Mouse (Mus musculus) monocyte, adult 2 months (primary cell): ENCODE results near the gene Tgoln1.

ENCODE experiments used
- DNase-seq, 2 experiments: peaks; one replicate each; pipeline ENCODE4 v3.0.0; 2022; ENCODE audit warnings: low spot score in 2 of 2, low read depth in 1 of 2

Gene Tgoln1

DNA sequence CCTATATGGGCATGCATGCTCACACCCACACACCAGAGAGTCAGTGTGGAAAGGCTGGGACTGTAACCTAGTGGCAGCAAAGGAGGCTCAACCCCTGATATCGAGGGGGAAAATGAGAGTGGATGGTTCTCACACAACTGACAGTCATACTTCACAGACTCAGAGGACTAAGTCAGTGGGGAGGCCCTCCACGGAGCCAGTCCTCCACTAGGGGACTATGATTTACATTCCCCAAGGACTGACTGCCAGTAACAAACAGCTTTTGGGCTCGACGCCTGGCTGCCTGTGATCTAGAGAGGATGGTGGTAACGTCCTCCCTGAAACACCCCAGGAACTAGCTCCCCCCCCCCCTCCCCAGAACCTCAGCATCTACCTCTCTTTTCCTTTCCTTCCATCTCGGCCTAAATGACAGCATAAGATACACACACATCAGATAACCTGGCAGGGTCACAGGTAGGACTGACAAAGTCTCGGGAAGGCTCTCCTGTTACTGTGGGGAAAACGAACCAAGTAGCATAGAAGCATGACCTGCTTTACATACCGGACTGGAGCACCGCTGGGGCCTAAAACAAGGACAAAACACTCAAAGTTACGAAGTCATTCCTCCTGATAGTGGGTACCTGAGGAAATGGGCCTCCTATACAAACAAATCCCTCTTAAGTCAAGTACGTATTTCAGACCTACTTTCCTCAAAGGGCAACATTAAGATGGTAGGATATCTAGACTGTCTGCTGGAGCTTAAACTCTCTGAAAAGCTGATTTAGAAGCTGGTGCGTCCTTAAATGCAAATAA lies 19.5 kb downstream of the Tgoln1 start:
- DNase-seq: no peak

DNA sequence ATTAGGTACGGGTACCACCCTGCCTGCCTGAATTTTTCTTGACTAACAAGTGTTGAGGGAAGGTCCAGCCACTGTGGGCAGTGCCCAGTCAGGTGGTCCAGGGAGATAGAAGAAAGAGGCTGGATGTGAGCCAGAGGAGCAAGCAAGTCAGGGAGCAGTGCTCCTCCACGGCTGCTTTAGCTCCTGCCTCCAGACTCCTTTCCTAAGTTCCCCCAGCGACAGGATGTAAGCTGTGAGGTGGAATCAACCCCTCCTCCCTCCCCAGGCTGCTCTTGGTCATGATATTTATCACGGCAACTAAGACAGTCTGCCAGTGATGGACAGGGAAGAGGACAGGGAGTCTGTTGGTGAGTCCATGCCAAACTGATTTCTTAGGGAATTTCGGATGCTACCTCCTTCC lies 22.9 kb downstream of the Tgoln1 start:
- no peak for DNase-seq

DNA sequence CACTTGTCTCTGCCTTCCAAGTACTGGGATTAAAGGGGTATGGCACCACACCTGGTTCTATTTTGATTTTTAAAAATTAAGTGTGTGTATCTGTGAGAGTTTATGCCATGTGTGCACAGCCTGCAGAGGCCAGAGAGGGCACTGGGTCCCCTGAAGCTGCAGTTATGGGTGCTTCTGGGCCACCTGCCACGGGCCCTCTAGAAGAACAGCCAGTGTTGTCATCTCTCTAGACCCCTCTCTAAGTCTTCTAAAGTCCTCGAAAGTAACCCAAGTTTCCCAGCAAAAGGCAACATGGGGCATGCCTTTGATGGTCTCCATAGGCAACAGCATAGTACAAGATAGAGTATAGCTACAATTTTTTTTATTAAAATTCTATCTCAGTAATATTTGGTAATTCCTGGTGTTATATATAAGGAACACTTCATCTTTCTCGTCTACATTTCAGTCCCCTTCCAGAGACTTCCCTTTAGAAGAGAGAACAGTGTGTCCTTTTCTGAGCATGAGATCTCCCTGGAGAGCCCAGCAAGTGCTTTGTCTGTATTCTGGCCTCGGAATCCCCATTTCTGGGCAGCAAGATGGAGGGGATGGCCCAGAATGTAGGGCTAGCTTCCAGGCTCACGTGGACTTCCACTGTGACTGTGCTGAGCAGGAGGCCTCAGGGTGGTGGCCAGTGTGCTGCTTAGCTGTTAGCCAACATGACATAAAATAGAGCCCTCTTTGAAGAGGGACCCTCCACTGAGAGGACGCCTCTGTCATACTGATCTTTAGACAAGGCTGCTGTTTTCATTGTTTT lies 23.6 kb downstream of the Tgoln1 start:
- DNase-seq: no peak

DNA sequence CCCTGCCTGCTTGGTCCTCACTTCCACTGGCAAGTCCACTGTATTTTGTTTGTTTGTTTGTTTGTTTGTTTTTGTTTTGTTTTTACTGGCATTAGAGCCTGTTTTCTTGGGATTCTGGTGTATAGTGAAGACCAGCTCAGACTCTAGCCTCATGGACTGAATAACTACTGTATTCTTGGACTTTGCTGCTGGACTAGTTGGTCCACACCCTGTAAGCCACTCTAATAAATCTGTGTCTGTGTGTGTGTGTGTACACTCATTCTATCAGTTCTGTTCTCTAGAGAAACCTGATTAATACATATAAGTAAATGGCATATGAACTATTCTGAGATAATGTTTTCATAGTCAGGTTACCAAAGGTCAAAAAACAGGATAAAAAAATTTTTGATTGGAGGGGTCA lies 26.7 kb downstream of the Tgoln1 start:
- DNase-seq: no peak

DNA sequence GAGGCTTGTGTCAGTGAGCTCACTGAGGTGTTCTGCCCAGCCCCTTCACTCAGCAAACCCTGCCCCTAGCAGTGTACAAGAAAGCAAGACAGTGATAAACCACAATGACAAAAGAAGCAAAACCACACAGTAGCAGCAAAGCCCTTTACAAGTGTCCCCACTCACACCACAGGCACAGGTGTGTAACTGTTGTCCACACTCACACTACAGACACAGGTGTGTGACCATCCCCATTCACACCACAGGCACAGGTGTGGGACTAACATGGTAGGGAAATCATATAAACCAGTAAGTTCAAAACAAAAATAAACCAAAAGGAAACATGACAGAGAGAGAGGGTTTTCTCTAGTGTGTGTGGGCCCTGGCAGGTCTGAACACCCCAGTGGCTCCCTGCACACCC lies 28.5 kb downstream of the Tgoln1 start:
- DNase-seq: no peak

DNA sequence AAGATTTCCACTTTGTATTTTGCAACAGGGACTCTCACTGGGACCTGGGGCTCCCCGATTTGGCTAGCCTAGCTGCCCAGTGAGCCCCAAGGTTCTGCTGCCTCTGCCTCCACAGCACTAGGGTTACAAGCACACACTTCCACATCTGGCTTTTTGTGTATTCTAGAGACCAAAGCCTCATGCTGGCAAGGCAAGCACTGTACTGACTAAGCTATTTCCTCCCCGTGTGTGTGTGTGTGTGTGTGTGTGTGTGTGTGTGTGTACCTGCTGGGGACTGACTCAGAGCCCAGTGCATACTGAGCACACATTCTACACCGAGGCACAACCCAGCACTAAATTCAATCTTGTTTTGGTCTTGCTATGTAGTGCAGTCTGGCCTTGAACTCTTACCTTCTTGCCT lies 30.1 kb downstream of the Tgoln1 start:
- DNase-seq: no peak

DNA sequence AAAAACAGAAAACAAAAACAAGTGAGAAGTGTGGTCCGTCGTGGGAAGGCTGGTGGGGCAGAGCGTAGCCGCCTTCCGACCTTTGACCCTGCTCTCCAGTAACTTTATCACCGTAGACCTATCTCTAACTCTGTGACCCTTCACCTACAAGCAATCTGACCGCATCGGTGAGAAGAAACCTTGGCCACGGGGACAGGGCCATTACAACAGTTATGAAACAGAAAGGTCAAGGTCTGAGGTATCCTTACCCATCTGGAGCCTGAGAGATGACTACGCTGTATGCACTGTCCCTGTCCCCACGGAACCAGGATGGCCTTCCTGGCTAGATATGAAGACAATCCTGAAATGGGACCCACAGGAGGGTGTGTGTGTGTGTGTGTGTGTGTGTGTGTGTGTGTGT lies 32.6 kb downstream of the Tgoln1 start:
- no peak for DNase-seq

DNA sequence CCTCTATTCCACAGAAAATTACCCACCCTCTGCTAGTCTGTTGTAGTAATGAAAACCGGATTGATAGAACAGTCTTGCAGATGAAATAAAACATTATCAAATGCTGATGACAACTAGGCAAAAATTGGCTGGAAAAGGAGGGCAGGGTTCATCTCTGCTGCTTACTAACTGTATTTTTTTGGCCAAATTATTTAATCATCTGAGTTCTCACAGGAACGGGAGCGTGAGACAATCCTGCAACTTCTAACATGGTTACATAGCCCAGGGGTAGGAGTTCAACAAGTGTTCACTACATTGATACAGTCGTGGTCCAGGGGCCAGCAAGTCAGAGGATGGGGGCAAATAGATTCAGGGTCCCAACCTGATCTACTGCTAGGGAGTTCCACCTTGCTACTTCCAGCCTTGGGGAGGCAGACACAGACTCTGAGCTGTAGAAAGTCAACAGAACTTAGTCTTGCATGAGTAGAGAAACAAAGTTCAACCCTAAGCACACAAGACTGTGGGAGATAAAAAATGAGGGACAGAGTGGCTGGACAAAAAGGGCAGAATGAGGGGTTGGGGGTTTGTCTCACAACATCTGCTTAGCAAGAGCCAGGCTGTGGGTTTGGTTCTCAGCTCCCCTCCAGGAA lies 33.5 kb downstream of the Tgoln1 start:
- no peak for DNase-seq

DNA sequence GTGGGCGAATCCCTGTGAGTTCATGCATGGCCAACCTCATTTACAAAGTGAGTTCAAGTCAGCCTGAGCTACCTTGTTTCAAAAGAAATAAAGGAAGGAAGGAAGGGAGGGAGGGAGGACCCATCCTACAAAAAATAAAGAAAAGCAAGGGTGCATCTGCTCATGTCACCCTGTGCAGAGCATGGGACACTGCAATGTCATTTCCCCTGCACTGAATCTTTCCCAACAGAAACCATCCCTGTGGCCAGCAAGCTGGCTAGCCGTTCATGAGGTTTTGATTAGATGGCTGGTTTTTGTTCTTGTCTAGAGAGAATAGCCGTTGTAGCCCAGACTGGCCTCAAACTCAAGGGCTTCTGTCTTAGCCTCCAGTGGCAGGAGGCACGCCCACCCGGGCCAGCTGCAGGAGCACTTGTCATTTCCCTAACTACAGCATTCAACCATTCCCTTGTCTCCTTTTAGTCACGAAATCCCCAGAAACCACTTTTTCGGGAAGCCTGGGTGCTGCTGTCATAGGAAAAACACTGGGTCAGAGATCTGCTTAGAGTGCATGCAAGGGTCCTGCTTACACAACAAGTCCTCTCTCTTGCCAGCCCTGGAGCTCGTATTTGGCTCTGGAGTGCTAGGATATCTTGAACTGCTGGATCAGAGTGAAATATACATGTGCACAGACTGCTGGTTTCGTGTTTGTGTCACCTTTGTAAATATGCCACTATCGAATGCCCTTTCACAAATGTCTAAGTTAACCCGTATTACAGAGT lies 35.0 kb downstream of the Tgoln1 start:
- no peak for DNase-seq

DNA sequence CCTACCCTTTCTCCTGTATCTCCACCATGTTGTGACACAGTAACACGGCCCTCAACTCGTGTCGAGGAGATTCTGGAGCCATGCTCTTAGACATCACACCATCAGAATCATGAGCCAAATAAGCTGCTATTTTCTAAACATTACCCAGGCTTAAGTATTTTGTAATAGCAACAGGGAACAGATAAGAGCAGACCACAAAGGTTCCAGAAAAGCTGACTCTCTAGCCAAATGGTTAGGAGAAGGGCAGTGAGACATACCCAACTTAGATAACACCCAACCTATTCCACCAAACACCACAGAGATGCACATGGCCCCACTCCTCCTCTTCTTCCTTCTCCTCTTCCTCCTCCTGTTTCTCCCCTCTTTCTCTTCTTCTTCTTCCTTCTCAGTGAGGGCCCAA lies 40.8 kb downstream of the Tgoln1 start:
- DNase-seq: no peak

DNA sequence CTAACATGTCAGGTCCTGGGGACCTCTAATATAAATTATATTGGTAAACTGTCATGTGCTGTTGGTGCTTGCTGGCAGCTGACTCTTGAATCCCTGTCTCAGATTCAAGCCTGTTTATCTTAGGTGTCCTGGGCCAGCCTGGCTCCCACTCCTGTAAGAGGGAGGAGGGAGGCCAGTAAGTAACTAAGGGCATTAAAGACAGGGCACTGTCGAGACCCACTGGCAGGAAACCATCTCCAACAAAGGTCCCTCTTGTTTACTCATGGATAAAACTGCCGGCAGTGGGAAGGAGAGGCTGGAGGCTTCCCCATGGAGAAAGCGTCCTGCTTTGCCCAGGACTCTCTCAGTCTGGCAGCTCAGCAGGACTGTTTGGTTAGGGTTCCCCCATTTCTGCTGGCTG lies 45.0 kb downstream of the Tgoln1 start:
- DNase-seq: no peak

DNA sequence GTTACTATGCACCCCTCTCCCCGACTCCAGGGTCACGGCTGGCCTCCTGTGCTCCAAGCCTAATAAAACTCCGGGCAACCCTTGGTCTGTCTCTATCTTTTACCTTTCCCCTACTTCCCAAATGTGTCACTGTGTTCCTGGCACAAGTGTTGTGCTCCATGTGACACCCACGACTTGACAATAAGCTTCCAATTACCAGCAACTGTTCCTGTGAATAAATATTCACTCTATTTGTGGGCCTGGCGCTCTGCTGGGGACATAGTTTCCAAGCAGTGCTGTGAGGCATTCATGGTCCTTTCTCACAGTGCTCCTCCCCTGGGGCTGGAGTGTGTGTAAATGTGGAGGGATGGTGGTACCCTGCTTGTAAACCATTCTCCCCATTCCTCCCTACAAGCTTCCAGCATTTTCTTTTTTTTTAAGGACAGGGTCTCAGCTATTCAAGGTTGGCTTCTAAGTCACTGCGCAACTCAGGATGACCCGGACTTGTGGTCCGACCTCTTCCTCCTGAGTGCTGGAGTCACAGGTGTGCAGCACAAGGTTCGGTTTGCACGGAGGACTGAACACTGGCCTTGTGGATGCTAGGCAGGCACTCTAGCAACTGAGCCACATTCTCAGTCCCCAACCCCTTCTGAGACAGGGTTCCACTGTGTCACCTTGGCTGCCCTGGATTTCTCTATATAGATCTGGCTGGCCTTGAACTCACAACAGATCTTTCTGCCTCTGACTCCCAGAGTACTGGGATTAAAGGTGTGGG lies 46.0 kb downstream of the Tgoln1 start:
- no peak for DNase-seq

DNA sequence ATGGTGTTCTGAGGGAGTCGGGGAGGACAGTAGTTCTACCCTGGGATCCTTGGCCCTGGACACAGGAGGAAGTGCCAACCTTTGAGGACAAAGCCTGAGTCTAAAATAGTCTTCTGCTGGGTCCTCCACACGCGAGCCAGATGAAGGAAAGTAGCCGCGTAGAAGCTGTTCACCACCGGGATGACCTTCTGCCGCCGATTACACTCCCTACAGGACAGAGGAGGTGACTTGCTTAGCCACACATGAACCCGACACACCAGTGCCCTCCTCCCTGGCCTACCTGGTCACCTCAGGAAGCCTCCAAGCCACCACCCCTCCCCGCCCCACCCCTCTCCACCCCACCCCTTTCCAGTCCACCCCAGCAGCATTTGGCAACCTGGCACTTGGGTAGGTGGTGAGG lies 48.1 kb downstream of the Tgoln1 start:
- DNase-seq: no peak

DNA sequence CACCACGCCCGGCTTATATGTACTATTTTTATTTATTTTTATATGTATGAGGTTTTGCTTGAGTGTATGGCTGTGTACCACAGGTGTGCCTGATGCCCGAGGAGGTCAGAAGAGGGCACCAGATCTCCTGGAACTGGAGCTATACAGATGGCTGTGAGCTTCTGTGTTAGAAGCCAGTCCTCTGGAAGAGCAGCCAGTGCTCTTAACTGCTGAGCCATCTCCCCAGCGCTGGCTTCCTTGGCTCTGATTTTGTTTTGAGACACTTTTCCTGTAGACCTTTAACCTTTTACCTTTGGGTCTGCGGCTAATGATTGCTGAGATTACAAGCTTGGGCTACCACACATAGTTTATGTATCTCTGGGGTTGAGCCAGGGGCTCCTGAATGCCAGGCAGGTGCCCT lies 49.3 kb downstream of the Tgoln1 start:
- DNase-seq: no peak

DNA sequence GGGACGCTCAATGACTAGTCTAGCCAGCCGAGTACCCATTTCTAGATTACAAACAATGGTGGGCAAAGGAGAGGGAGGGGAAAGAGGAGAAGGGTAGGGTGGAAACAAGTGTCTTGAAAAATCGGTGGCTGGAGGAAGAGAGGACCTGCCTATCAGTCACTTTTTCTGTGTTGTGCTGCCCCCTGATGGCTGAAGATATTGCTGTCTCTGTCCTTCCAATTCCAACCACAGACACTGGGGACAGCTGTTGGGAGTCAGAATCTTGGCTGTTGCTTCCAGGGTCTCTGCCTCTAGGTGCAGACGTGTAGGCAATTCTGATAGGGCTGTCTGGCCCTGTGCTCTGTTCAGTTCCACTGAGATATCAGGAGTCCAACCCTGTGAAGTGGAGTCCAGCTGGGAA lies 50.8 kb downstream of the Tgoln1 start:
- peak; percentile 55 to 69 for DNase-seq

DNA sequence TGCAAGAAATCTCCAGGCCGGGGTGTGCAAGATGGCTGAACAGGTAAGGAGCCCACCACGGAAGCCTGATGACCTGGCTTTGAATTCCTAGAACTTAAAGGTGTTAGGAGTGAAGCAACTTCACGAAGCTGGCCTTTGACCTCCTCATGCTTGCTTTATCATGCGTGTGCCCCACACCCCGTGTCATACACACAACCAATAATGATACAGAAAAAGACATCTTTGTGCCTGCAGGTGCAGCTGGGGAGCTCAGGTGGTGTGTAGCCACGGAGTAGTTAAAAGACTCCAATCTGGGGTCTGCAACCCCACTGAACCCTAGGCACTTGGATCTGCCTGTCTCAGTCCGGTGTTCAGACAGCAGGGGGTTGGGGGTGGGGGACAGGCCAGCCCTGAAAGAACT lies 51.3 kb downstream of the Tgoln1 start:
- DNase-seq: no peak

DNA sequence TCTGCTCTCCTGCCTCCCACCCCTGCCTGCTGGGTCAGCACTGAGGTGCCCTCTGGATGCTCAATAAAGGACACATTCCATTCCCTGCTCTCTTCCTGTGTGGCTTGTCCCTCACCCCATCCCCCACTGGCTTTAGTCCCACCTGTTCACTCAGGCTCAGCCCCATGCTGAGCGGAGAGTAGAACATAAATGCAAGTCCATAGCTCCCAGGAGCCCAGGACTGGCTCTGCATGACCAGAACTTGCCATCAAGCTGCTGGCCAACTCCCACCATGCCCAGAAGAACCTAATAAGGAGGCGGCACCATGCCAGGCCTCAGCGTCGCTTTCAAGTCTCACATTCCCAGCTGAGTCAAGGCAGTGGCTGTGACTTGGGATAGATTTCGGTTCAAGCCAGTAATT lies 53.9 kb downstream of the Tgoln1 start:
- DNase-seq: no peak

DNA sequence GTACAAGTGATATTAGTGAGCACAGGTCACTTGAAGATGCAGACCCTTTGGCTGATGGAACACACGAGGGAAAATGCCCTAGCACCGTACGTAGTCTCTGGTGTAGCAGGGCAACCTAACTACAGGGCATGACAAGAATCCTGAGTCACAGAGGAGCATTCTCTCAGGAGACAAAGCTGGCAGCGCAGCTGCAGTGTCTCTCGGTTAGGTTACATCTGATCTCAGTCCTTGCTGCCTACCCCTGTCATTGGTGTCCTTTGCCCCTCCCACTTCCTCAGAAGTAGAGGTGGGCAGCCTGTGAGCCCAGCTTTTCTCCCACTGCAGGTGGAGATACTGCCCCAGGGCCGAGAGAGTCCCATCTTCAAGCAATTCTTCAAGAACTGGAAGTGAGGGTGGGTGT lies 54.3 kb downstream of the Tgoln1 start:
- no peak for DNase-seq

DNA sequence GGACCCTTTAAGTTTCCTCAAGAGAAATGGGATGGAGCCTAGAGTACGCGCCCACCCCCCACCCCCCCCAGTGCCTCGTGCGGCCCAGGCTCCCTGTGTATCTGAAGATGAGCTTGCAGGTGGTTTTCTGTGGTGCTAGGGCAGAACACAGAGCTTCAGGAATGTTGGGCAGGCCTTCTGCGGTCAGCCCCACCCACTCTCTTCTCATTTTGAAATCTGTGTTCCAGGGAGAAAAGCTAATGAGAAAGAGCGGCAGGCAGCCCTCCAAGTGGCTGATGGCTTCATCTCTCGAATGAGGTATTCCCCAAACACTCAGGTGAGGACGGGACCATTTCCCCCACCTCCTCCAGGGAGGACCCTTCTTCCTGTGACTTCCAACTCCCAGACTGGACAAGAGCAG lies 56.0 kb downstream of the Tgoln1 start:
- no peak for DNase-seq
